Mouse (Mus musculus) liver (tissue): ENCODE results near the gene Hist1h4h.
"Not testable (repeated sequence)": the region's sequence is repeated elsewhere in the genome, so short reads cannot be mapped to it uniquely, and the experiment has no call there.

Experiments used
- DNase-seq: peaks from one replicate; pipeline ENCODE4 v3.0.0-alpha.2; 2020; ENCODE audit warnings: mixed read lengths

Gene Hist1h4h

DNA sequence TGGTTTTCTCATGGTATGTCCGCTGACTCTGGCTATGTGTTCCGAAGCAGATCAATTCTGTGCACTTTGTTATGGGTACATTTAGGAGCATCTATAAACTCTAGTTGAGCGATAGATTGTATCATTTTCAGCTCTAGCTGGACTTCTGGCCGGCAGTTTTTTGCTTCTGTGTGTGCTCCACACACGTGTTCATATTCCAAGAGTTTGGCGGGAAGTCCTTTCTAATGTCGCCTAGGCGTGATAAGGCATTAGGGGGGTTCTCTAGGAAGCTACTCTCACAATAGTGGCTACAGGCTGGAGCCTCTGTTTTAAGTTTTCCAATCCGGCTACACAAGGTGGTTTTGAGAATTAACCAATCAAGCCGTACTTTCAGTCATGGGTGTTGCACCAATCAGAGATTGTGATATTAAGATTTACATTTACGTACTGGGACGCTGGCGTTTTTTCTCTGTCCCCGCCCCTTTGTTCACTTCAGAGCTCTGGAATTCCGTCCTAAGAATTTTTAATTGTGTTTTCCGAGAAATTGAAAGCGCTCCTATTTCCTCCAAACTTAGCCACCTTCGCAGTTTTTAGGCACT is 25.1 kb downstream of the Hist1h4h start:
- peak; percentile 79 for DNase-seq

DNA sequence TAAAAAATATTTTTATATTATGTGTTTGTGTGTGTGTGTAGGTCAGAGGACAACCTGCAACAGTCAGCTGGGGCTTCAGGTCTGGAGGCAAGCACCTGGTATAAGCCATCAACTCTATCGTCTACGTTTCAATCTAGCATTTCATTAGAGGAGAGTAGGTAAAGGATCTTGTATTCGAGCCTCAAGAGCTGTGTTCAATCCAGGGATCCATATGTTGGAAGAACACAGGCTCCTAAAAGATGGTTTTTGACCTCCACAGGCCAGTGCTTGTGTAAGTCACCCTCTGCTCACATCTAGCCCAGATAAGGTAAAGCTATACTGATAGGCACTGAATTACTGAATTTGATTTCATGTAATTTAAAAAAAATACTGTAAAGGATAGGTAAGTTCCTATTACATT is 26.1 kb downstream of the Hist1h4h start:
- DNase-seq = no peak

DNA sequence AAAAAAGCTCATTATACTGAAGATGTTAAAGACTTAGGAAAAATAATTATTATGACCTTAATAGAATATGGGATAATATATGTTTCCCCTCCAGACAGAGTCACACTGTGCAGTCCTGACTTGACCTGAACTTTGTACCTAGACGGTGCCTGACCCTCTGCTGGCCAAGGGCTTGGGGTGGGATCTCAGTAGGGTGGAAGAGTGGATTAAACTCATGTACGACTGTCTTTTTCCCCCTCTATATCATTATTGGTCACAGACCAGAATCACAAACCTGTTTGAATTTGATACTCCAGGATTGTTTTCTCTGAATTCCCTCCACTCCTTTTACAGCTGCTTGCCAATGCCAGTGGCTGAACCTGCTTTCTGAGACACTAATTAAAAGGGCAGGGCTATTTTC is 29.8 kb downstream of the Hist1h4h start:
- not testable (repeated sequence) for DNase-seq

DNA sequence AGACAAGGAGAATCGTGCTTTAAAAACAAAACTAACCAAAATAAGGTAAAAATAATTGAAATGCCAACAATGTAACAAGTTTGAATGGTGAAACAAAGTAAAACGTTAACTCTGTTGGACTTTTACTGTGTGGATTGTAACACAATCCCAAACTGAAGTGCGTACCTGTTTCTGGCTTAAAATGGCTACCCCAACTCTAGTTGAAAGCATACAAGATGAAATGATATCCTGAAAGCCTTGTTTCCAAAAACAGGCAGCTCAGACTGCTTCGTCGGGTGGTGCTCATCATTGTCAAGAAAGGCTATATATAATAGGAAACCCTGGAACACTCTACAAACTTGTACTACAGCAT is 30.7 kb downstream of the Hist1h4h start:
- not testable (repeated sequence) for DNase-seq

DNA sequence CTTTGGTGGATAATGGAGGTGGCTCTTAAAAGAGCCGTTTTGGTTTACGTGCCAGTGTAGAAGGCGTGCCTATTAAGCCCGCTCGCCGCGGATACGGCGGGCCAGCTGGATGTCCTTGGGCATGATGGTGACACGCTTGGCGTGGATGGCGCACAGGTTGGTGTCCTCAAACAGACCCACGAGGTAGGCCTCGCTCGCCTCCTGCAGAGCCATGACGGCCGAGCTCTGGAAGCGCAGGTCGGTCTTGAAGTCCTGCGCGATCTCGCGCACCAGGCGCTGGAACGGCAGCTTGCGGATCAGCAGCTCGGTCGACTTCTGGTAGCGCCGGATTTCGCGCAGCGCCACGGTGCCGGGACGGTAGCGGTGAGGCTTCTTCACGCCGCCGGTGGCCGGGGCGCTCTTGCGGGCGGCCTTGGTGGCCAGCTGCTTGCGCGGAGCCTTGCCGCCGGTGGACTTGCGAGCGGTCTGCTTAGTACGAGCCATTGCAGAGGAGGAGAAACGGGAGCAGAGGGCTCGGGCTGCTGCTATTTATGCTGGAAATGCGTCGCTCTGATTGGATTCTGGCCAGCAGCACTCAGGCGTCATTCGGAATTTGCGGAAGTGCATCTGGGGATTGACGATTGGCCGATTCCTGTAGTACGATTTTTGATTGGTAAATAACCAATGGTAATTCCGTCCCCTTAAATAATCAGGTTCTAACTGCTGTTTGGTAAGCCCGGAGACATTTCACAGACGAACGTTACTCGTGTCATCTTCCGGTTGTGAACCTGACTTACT is 31.2 kb downstream of the Hist1h4h start, which contains the start of gene Hist1h3e:
TSS of gene Hist1h3e (minus strand) at position 487 of the 777 bp plus-strand sequence.
- DNase-seq = peak; percentile 93

DNA sequence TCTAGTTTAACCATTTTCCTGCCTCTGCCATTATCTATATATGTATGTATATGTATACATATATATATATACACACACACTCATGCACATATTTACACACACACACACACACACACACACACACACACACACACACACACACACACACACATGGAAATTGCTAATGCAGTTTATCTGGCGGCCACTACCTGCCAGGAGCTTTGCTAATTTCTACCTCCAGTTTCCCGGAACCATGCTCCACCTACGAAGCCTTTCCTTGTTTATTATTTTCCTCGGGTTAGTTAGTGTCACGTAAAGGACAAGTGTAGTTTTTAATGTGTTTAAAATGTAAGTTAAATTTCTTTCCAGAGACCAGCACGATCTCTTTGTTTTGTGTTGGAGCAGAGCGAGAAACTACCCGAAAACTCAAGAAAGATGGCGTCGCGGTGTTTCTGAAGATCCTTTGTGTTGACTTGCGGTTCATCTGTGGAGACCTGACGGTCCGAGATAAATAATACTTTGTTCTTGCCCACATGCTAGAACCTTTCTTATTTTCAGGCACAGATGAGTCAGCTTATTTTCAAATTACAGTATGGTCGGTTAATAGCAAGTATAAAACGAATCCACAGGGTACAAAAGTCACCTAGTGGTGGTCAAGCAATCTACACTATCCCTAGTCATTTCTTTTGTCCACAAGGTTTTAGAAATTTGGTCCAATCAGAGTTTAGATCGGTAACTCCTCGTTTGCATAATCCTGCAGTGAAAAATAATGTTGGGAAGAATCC is 32.0 kb downstream of the Hist1h4h start:
- peak; percentile 43 for DNase-seq

DNA sequence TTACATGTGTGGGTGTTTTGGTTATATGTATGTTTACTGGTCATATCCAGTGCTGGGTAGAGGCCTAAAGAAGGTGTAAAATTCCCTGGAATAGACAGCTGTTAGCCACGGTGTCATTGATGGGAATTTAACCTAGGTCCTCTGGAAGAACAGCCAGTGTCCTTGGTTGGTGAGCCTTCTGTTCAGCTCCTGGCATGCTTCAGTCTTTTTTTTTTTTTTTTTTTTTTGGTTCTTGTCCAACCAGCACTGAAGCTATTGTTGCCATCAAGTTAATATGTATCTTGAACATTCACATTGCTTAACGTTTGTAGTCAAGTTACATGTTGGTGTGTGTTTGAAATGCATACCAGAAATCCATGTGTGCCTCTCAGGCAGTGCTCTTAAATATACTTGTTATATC is 33.6 kb downstream of the Hist1h4h start:
- no peak for DNase-seq

DNA sequence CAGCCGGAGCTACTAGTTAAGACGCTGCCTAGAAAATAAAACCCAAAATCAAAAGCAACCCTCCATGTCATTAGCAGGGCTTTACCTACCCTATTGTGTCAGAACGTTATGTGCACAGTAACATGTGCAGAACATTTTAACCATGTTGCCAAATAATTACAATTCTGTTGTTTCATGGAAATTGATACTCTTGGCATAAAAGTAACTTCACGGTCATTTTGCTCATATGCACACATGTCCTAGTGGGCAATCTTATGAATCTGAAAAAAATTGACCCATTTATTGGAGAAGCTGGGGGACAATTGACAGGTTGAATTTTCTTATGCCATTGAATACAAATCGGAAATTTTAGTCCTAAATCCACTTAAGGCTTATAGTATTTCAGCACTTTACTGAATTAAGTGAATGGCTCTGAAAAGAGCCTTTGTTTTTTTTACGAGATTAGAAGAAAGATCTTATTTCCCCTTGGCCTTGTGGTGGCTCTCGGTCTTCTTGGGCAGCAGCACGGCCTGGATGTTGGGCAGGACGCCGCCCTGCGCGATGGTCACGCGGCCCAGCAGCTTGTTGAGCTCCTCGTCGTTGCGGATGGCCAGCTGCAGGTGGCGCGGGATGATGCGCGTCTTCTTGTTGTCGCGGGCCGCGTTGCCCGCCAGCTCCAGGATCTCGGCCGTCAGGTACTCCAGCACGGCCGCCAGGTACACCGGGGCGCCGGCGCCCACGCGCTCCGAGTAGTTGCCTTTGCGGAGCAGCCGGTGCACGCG is 39.6 kb downstream of the Hist1h4h start:
- DNase-seq = not testable (repeated sequence)

DNA sequence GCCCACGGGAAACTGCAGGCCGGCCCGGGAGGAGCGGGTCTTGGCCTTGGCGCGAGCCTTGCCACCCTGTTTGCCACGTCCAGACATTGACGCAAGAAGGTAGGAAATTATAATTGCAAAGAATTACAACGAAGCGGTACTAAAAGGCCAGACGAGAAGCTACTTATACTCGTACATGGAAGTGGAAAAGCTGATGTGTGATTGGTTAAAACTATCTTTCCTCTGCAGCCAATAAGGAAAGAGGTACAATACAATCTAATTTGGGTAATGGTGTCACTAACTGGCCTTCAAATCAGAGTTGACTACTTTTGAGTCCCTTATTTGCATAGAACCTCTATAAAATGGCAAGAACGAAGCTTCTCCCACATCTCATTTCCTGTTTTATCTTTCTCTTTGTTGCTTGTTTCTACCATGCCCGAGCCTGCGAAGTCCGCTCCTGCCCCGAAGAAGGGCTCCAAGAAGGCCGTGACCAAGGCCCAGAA is 40.2 kb downstream of the Hist1h4h start, which contains the start of the genes Hist1h2ae and Hist1h2bg:
TSS of gene Hist1h2ae (minus strand) at position 199 of the 482 bp plus-strand sequence.
TSS of gene Hist1h2bg (plus strand) at position 375 of the 482 bp plus-strand sequence.
- DNase-seq = peak; percentile 88

DNA sequence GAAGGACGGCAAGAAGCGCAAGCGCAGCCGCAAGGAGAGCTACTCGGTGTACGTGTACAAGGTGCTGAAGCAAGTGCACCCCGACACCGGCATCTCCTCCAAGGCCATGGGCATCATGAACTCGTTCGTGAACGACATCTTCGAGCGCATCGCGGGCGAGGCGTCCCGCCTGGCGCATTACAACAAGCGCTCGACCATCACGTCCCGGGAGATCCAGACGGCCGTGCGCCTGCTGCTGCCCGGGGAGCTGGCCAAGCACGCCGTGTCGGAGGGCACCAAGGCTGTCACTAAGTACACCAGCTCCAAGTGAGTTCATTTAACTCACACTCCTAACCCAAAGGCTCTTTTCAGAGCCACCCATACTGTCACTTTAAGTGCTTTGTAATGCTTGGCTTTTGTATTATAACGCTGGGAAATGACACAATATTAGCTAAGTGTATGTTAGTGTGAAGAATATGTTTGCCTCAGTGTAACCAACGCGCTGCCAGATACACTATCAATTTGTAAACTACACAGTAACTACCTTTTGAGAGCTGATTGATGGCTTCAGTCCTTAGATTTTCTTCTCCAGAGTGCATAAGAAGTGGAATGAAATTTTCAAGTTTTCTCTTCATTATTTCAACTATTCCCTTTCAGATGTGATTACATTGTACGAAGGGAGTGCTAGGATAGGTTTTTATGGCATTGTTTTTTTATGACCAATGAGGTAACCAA is 40.8 kb downstream of the Hist1h4h start:
- peak; percentile 34 for DNase-seq

DNA sequence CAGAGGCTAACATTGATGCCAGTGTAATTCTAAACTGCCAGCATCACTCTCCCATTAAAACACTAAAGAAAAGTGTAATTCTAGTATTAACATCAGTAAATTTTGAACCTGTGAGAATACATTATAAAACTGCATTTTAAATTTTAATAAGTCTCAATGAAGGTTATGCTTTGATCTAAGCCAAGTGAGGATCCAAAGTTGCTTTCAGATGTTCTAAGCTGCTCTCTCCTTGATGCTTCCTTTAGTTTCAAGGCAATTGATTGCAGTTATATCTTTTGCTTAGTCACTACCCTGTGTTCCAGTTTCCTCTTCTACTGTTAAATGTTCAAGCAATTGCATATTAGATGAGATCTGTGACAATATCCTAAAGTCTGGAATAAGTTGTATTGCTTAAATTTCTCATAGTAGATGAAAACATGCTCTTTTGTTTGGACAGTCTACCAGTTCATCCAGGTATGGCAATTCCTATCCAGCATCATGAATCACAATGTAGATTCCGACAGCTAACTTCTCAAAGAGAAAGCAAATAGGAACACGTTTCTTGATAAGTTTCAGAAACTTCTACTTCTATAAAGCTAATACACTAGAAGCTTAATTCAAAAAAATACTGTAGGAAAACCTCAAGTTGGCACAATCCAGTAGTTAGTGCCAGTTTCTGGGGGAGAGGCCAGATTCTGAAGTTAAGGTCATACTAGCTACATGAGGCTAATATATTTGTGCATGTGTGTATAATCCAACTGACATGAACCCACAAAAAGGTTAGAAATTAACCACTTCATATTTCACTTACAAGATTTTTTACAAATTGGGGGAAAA is 41.6 kb downstream of the Hist1h4h start:
- DNase-seq = no peak

DNA sequence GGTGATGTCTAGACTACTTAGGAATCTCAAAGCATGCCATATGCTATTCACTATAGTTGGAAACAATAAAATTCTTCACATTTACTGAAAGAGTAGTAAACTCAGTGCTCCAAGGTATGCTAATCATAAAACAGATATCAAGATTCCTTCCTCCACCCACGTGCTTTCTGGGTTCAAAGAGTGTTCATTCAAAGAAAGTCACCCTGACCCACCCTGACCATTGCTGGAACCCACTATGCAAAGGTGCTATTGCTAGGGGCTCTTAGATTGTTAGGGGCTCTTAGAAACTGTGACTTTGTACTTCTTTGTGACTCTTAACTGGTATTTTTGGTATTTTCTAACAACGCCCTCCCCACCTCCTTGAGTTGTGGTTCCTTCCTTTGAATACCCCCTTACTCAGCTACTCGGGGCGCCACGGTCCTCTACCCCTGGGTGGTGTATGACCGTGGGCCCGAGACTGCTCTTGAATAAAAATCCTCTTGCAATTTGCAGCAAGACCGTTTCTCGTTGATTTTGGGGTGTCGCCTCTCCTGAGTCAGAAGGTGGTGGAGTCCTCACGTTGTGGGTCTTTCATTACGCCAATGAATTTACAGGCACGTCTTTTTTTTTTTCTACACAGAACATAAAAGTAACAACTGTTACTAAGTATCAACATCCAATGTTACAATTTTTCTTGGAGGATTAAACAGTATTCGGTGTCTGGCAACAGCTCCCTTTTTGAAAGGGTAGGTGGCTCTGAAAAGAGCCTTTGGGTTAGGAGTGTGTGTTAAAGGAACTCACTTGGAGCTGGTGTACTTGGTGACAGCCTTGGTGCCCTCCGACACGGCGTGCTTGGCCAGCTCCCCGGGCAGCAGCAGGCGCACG is 42.4 kb downstream of the Hist1h4h start:
- peak; percentile 47 for DNase-seq

DNA sequence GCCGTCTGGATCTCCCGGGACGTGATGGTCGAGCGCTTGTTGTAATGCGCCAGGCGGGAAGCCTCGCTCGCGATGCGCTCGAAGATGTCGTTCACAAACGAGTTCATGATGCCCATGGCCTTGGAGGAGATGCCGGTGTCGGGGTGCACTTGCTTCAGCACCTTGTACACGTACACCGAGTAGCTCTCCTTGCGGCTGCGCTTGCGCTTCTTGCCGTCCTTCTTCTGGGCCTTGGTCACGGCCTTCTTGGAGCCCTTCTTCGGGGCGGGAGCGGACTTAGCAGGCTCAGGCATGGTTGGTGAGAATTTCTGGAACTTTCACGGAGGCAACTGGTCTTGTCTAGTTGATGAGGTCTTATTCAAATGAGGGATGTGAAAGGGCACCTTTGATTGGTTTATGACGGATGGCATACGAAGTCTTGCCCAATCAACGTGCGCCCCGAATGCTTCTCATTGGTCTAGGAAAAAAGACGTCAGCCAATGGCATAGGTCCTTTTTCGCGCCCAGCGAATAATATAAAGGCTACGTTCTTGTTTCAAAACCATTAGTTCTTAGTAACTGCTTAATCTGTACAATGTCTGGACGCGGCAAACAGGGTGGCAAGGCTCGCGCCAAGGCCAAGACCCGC is 43.2 kb downstream of the Hist1h4h start, which contains the start of the genes Hist1h2bf and Hist1h2ad:
TSS of gene Hist1h2bf (minus strand) at position 299 of the 627 bp plus-strand sequence.
TSS of gene Hist1h2ad (plus strand) at position 484 of the 627 bp plus-strand sequence.
- peak; percentile 94 for DNase-seq

DNA sequence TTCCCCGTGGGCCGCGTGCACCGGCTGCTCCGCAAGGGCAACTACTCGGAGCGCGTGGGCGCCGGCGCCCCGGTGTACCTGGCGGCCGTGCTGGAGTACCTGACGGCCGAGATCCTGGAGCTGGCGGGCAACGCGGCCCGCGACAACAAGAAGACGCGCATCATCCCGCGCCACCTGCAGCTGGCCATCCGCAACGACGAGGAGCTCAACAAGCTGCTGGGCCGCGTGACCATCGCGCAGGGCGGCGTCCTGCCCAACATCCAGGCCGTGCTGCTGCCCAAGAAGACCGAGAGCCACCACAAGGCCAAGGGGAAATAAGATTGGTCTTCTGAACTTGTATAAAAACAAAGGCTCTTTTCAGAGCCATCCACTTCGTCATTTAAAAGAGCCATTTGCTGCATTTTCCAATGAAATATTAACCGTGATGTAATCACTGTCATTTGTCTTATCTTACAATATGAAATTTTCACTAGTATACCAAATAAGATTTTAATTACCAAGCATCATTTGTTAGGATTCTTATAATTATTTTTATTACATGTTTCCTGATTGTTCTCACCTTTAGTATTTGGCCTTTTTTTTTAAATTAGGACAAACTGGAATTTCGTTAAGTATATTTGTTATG is 43.8 kb downstream of the Hist1h4h start:
- DNase-seq = not testable (repeated sequence)

DNA sequence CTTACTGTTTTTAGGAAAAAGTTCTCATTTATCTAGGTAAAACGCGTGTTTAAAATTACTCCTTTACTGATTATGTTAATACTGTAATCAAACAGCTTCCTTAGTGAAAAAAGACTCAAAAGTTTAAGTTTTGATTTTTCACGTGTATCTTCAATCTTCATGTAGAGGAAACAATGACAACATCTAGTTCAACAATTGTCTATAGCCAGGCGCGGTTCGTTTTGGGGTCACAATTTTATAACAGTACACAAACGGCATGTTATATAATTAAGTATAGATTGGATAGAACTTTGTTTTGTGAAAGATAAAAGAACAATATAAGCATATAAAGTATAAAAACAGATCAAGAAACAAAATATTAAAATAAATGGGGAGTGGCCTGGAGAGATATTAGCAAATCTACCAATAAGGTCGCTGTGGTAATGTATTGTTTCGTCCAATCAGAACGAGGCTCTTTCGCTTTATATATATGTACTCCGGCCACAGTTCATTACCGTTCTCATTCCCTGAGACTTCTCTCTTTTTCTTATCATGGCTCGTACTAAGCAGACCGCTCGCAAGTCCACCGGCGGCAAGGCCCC is 44.5 kb downstream of the Hist1h4h start, which contains the start of gene Hist1h3d:
TSS of gene Hist1h3d (plus strand) at position 493 of the 581 bp plus-strand sequence.
- peak; percentile 74 for DNase-seq

DNA sequence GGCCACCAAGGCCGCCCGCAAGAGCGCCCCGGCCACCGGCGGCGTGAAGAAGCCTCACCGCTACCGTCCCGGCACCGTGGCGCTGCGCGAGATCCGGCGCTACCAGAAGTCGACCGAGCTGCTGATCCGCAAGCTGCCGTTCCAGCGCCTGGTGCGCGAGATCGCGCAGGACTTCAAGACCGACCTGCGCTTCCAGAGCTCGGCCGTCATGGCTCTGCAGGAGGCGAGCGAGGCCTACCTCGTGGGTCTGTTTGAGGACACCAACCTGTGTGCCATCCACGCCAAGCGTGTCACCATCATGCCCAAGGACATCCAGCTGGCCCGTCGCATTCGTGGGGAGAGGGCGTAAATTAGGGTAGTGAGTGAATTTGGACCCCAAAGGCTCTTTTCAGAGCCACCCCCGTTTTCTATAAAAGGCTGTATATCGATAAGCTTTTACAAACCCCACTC is 45.0 kb downstream of the Hist1h4h start:
- peak; percentile 35 for DNase-seq

DNA sequence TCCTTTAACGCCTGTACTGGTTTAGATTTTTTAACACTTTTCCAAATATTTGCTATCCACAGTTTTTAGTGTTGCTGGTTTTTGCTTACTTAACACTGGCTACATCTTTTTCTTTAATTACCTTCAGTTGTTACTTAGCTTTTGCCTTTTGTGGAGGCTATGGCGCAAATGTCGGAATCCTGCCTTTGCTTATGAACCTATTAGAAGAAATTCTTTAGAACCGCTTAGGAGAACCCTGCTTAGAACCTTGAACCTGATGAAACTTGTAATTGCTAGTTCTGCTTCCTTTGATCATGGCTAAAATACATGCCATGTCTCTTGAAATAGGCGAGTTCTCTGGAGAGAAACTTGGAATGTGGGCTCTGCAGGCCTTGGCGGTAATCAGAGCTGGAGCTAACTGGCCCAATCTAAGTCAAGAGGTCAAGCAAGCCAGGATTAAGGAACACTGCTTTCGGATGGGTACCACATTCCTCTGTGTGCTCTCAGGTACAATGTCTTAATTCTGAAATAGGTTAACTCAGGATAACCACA is 45.6 kb downstream of the Hist1h4h start:
- DNase-seq = peak; percentile 38
